Mouse (Mus musculus): Measurements from ENCODE around the gene Ndrg3.

DNA sequence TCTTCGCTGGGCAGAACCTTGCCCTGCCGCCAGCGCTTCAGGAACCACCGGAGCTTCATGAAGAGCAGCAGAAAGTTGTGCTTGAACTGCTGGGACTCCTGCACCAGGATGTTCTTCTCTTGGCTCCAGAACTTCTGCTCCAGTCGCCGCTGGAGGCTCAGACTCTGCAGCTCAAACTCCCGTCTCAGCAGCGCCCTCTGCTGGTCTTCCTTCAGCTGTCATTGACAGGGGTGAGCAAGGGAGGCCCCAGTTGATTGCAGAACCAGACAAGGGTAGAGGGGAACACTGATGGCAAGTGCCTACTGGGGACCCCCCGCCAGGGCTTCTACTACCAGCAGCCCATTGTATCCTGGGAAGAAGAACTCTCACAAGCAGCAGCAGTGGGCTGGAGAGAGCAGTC lies 38.9 kb upstream of the Ndrg3 start:
- TF ChIP-seq GATA1 (IDR thresholded peaks at IDR 0.05; ENCODE audit: borderline replicate concordance, low read length) (no peak), FLI1 (IDR thresholded peaks at IDR 0.05; ENCODE audit: low read length) (no peak)
